Mouse (Mus musculus) heart, adult 2 months (tissue): ENCODE results near the gene Ubap1. TPM values are rescaled to one million over a fixed set of nuclear protein-coding genes. Genes with fewer than 3 reads are reported as not detected.

ENCODE experiments used
- DNase-seq, 2 experiments: peaks; one replicate each; pipeline ENCODE4 v3.0.0; 2021
- H3K27ac ChIP-seq: fragments of 200-600 bp; 2 replicates; pipeline ENCODE4 v1.8.1; 2022
- H3K27me3 ChIP-seq: fragments of 200-500 bp; 2 replicates; pipeline ENCODE4 v1.6.1; 2012; ENCODE audit warnings: mild to moderate bottlenecking, low read length, inconsistent platforms, mixed read lengths; ENCODE audit not compliant: control insufficient read depth, insufficient read depth
- H3K36me3 ChIP-seq: fragments of 200-500 bp; 2 replicates; pipeline ENCODE4 v1.6.1; 2012; ENCODE audit warnings: low read length, inconsistent platforms; ENCODE audit not compliant: control insufficient read depth, insufficient read depth
- H3K4me1 ChIP-seq: fragments of 200-500 bp; 2 replicates; pipeline ENCODE4 v1.6.1; 2011; ENCODE audit warnings: low read length; ENCODE audit not compliant: control insufficient read depth, insufficient read depth
- H3K4me3 ChIP-seq: fragments of 200-600 bp; 2 replicates; pipeline ENCODE4 v1.8.1; 2022
- H3K79me2 ChIP-seq: fragments of 200-500 bp; replicated peaks from 2 replicates; pipeline ENCODE4 v1.6.1; 2012; ENCODE audit warnings: mild to moderate bottlenecking, inconsistent platforms, low read length, moderate library complexity, mixed read lengths; ENCODE audit not compliant: control insufficient read depth, insufficient read depth
- H3K9ac ChIP-seq: fragments of 200-500 bp; 2 replicates; pipeline ENCODE4 v1.6.1; 2012; ENCODE audit warnings: low read depth, mild to moderate bottlenecking, control low read depth, inconsistent platforms, low read length, mixed read lengths
- CTCF ChIP-seq: fragments of 200-600 bp; IDR thresholded peaks from 2 replicates; pipeline ENCODE4 v1.8.1; 2022; ENCODE audit warnings: antibody characterized with exemption, mild to moderate bottlenecking, moderate library complexity
- EP300 ChIP-seq: fragments of 200-500 bp; IDR thresholded peaks from 2 replicates; pipeline ENCODE4 v1.6.1; 2011; ENCODE audit warnings: low read depth, low read length, control low read depth; ENCODE audit not compliant: insufficient read depth
- POLR2A ChIP-seq: fragments of 200-500 bp; IDR thresholded peaks from 2 replicates; pipeline ENCODE4 v1.6.1; 2011; ENCODE audit warnings: mild to moderate bottlenecking, low read depth, low read length, control low read depth; ENCODE audit not compliant: insufficient read depth
- WGBS: fragments of 180-500 bp; shearing (Covaris S2); methylation state at CpG from one replicate; pipeline ENCODE4 v1.1.7; 2018; 5-methylcytosine and 5-hydroxymethylcytosine counted together
- intact Hi-C: fragments of 180-260 bp; cut with DNase I; formaldehyde crosslinking; loops from one replicate; pipeline ENCODE4 v1.15.1; 2025
- polyA plus RNA-seq: library from polyadenylated mRNA; depleted of rRNA; stranded (reverse); fragments of >200 nt; gene quantifications from 2 replicates; pipeline ENCODE4 v1.2.3, GENCODE M21; 2012; rRNA removed
- total RNA-seq, 2 experiments: library from RNA; stranded (reverse); gene quantifications; 2 replicates each; pipeline ENCODE4 v1.2.3; 2021

Gene Ubap1
- total and polyA plus RNA-seq, 3 experiments: 21.8 to 43.7 (median 37.3) TPM

DNA sequence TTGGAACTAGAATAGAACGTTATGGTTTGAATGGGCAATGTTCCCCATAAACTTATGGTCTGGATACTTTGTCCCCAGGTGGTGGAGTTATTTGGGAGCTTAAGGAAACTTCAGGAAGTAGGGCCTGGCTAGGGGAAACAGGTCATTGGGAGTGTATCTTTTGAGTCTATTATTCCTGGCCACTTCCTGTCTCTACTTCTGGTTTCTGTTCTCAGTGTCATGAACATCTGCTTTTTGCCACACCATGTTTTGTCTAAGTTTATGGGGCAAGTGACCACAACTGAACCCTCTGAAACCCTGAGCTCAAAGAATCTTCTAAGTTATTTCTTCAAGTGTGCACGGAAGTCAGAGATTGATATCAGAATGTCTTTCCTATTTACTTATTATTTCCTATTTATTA, 58.6 kb downstream of the Ubap1 start:
- no peak overlapping the region for H3K9ac ChIP-seq
- H3K27ac ChIP-seq: no peak overlapping the region
- intact Hi-C loops: no loop called here
- DNase-seq: no peak
- WGBS: 83% methylated on average over 2 of the region's 2 CpGs
- H3K79me2 ChIP-seq: no peaks in the 10 kb centered on the region
- TF ChIP-seq POLR2A: no peak
- no peak for TF ChIP-seq EP300
- TF ChIP-seq CTCF: no peak
- no peaks in the 10 kb centered on the region for H3K36me3 ChIP-seq
- H3K4me3 ChIP-seq: no peak overlapping the region
- no peaks in the 10 kb centered on the region for H3K27me3 ChIP-seq
- no peaks in the 10 kb centered on the region for H3K4me1 ChIP-seq

- H3K79me2 ChIP-seq: no peaks in the 10 kb centered on the region
- intact Hi-C loops: no loop called here
- no peaks in the 10 kb centered on the region for H3K27me3 ChIP-seq
- TF ChIP-seq EP300 (no peak), CTCF (no peak), POLR2A (no peak)
- H3K4me3 ChIP-seq: no peak overlapping the region
- H3K4me1 ChIP-seq: no peaks in the 10 kb centered on the region
- H3K36me3 ChIP-seq: no peaks in the 10 kb centered on the region
- WGBS: 84% methylated on average over 1 of the region's 1 CpGs
- DNase-seq: no peak
- no peak overlapping the region for H3K9ac ChIP-seq
- no peak overlapping the region for H3K27ac ChIP-seq
Observed at GRCm38 (mm10) chr4:41409341-41409740, 60.5 kb downstream of the Ubap1 start.

DNA sequence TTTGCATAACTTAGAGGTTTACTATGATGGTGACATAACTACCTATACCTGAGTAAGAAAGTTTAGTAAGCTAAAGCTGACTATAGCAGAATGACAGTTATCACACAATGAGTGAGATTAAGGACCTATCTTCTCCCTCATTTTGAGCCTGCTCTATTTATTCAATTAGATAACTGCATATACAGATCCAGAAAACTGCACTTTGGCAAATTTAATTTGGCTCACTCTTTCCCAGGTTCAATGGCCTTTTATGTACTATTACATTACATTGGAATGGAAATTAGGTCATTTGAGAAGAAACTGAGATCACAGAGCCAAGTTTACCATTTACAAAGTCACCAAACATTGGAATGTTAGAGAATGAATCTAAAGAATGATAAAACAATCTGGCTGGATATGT, 68.2 kb downstream of the Ubap1 start:
- H3K27ac ChIP-seq: no peak overlapping the region
- H3K4me3 ChIP-seq: no peak overlapping the region
- H3K79me2 ChIP-seq: no peaks in the 10 kb centered on the region
- DNase-seq: no peak
- no peak for TF ChIP-seq POLR2A
- no peak for TF ChIP-seq EP300
- TF ChIP-seq CTCF: no peak
- intact Hi-C loops: no loop called here
- H3K4me1 ChIP-seq: no peaks in the 10 kb centered on the region
- H3K9ac ChIP-seq: no peak overlapping the region
- no peaks in the 10 kb centered on the region for H3K27me3 ChIP-seq
- no peaks in the 10 kb centered on the region for H3K36me3 ChIP-seq

DNA sequence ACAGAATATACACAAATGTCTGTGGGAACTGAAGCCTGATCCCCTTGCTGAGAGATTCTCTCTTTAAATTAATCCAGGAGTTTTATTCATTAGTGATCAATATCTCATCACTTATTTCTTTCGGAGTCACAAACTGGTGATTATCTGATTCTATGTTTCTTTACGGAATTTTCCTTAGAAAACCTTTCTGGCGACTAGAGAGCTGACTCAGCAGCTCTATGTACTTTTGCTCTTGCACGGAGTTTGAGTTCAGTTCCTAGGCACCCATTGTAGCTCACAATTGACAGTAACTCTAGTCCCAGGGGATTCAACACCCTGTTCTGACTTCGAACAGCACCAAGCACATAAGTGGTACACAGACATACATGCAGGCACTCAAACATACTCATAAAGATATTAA, 90.1 kb downstream of the Ubap1 start:
- Histone ChIP-seq H3K36me3 (no peaks in the 10 kb centered on the region), H3K4me3 (no peak overlapping the region), H3K4me1 (no peaks in the 10 kb centered on the region), H3K27ac (no peak overlapping the region), H3K79me2 (no peaks in the 10 kb centered on the region), H3K27me3 (no peaks in the 10 kb centered on the region), H3K9ac (no peak overlapping the region)
- 88% methylated on average over 5 of the region's 5 CpGs for WGBS
- no peak for TF ChIP-seq CTCF
- no peak for TF ChIP-seq POLR2A
- TF ChIP-seq EP300: no peak
- DNase-seq: no peak
- intact Hi-C loops: no loop called here

Other genes with a start within 250 kb of the Ubap1 start
- gene Nol6, start 224.5 kb upstream of the Ubap1 start, total RNA-seq: 10 to 100 TPM; 14.9 to 16.4 TPM
- 17.6 and 21.2 TPM in 2 replicates for gene Nol6, start 224.5 kb upstream of the Ubap1 start, polyA plus RNA-seq
- gene Ube2r2, start 213.3 kb upstream of the Ubap1 start, total RNA-seq: 100 to 1,000 TPM; 121 to 133 TPM
- gene Ube2r2, start 213.3 kb upstream of the Ubap1 start, polyA plus RNA-seq: 52.7 and 72.9 TPM in 2 replicates
- gene Ubap2, start 73.9 kb upstream of the Ubap1 start, total RNA-seq: 10 to 100 TPM; 50.3 to 57.4 TPM
- 34.0 and 44.5 TPM in 2 replicates for gene Ubap2, start 73.9 kb upstream of the Ubap1 start, polyA plus RNA-seq
- gene Dcaf12, start 34.1 kb upstream of the Ubap1 start, total RNA-seq: 10 to 100 TPM; 31.5 to 57.9 TPM
- gene Dcaf12, start 34.1 kb upstream of the Ubap1 start, polyA plus RNA-seq: 26.5 and 32.4 TPM in 2 replicates
- gene Kif24, start 115.9 kb downstream of the Ubap1 start, total RNA-seq: under 1 TPM; 0.10 to 0.70 TPM
- 0.29 and 0.41 TPM in 2 replicates for gene Kif24, start 115.9 kb downstream of the Ubap1 start, polyA plus RNA-seq
- gene Nudt2, start 116.2 kb downstream of the Ubap1 start, total RNA-seq: 10 to 100 TPM; 27.5 to 30.8 TPM
- gene Nudt2, start 116.2 kb downstream of the Ubap1 start, polyA plus RNA-seq: 28.9 and 41.9 TPM in 2 replicates
- gene AI464131, start 154.1 kb downstream of the Ubap1 start, total RNA-seq: 10 to 100 TPM; 11.6 to 12.0 TPM
- gene AI464131, start 154.1 kb downstream of the Ubap1 start, polyA plus RNA-seq: 7.6 and 11.0 TPM in 2 replicates
- not detected for gene 1110017D15Rik, start 168.3 kb downstream of the Ubap1 start, total RNA-seq
- gene 1110017D15Rik, start 168.3 kb downstream of the Ubap1 start, polyA plus RNA-seq: 0.94 and 3.2 TPM in 2 replicates
- 10 to 100 TPM; 13.4 to 14.4 TPM for gene Fam219a, start 220.5 kb downstream of the Ubap1 start, total RNA-seq
- 15.8 and 18.4 TPM in 2 replicates for gene Fam219a, start 220.5 kb downstream of the Ubap1 start, polyA plus RNA-seq
- 1 to 10 TPM in 1 of 2 experiments, under 1 TPM in 1; 0.94 to 2.3 TPM for gene Dnaic1, start 220.8 kb downstream of the Ubap1 start, total RNA-seq
- 7.3 and 8.6 TPM in 2 replicates for gene Dnaic1, start 220.8 kb downstream of the Ubap1 start, polyA plus RNA-seq